Mouse (Mus musculus) heart, embryonic 15.5 days (tissue): ENCODE data around the gene Myadm. TPM values are rescaled to one million over a fixed set of nuclear protein-coding genes. Genes with fewer than 3 reads are reported as not detected.
"Not testable (repeated sequence)": the region's sequence is repeated elsewhere in the genome, so short reads cannot be mapped to it uniquely, and the experiment has no call there.

Experiments
- ATAC-seq: fragments of 200-750 bp; cut with Nextera tagmentation; replicated peaks from 2 replicates; pipeline ENCODE4 v1.8.0; 2017; ENCODE audit warnings: low read depth, moderate TSS enrichment; ENCODE audit not compliant: insufficient number of reproducible peaks, insufficient read depth, low FRiP score
- H3K27ac ChIP-seq: fragments of 300-500 bp; sonication (generic); 2 replicates; pipeline ENCODE4 v1.5.1; 2015; ENCODE audit warnings: mild to moderate bottlenecking, inconsistent platforms
- H3K27me3 ChIP-seq: fragments of 300-500 bp; sonication (generic); 2 replicates; pipeline ENCODE4 v1.6.1; 2015; ENCODE audit warnings: inconsistent platforms
- H3K36me3 ChIP-seq: fragments of 300-500 bp; sonication (generic); 2 replicates; pipeline ENCODE4 v1.6.1; 2015; ENCODE audit warnings: mild to moderate bottlenecking, inconsistent platforms
- H3K4me1 ChIP-seq: fragments of 300-500 bp; sonication (generic); replicated peaks from 2 replicates; pipeline ENCODE4 v1.6.1; 2015; ENCODE audit warnings: inconsistent platforms
- H3K4me2 ChIP-seq: fragments of 300-500 bp; sonication (generic); 2 replicates; pipeline ENCODE4 v1.6.1; 2015; ENCODE audit warnings: inconsistent platforms, mild to moderate bottlenecking, moderate library complexity
- H3K4me3 ChIP-seq: fragments of 300-500 bp; sonication (generic); 2 replicates; pipeline ENCODE4 v1.5.1; 2015; ENCODE audit warnings: mild to moderate bottlenecking, inconsistent platforms
- H3K9ac ChIP-seq: fragments of 300-500 bp; sonication (generic); 2 replicates; pipeline ENCODE4 v1.6.1; 2015; ENCODE audit warnings: mild to moderate bottlenecking, inconsistent platforms
- H3K9me3 ChIP-seq: fragments of 300-500 bp; sonication (generic); replicated peaks from 2 replicates; pipeline ENCODE4 v1.6.1; 2016; ENCODE audit warnings: inconsistent platforms
- WGBS: fragments of 180-500 bp; shearing (Covaris S2); methylation state at CpG from one replicate; pipeline ENCODE4 v1.1.7; 2015; ENCODE audit warnings: mixed read lengths; 5-methylcytosine and 5-hydroxymethylcytosine counted together
- polyA plus RNA-seq: library from polyadenylated mRNA; unstranded; fragments of >200 nt; fragmentation: Nextera tagmentation; extraction: Ambion mirVana; gene quantifications from 2 replicates; pipeline ENCODE4 v1.2.1, GENCODE M21; 2015

Gene Myadm
- polyA plus RNA-seq, 1 experiment from 2014 or later, result 182 TPM

GRCm38 (mm10) chr7:3291764-3292163, 2.9 kb downstream of the Myadm start:
- peaks cover 26% of the 10 kb centered on the region for H3K36me3 ChIP-seq
- peak overlapping the region; percentile 88 for H3K27ac ChIP-seq
- peak overlapping the region; percentile 71 for H3K9ac ChIP-seq
- H3K27me3 ChIP-seq, result no peaks in the 10 kb centered on the region
- 49% methylated on average over 3 of the region's 3 CpGs for WGBS
- H3K4me1 ChIP-seq, result peaks cover 49% of the 10 kb centered on the region
- peak overlapping the region; percentile 65 for H3K4me2 ChIP-seq
- ATAC-seq, result no peak
- peak overlapping the region; percentile 68 for H3K4me3 ChIP-seq
- H3K9me3 ChIP-seq, result no peaks in the 10 kb centered on the region

DNA sequence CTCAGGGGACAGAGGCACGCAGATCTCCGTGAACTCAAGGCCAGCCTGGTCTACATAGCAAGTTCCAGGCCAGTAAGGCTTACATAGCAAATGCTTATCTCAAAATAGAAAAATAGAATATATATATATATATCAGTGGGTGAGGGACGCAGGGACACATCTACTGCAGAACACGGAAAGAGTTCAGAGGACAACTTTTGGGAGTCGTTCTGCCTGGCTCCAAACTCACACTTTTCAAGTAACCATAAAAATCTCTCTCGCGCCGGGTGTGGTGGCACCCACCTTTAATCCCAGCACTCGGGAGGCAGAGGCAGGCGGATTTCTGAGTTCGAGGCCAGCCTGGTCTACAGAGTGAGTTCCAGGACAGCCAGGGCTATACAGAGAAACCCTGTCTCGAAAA, 3.4 kb downstream of the Myadm start:
- not testable (repeated sequence) for ATAC-seq, H3K27me3 ChIP-seq, H3K9me3 ChIP-seq
- Histone ChIP-seq H3K4me1 (peaks cover 54% of the 10 kb centered on the region), H3K27ac (peak overlapping the region; percentile 88), H3K4me2 (peak overlapping the region; percentile 65), H3K9ac (peak overlapping the region; percentile 71; the same call in 1 of the 2 replicates), H3K36me3 (peaks cover 31% of the 10 kb centered on the region), H3K4me3 (peak overlapping the region; percentile 68)
- WGBS, result 44% methylated on average over 12 of the region's 12 CpGs

GRCm38 (mm10) chr7:3292791-3293190, 3.9 kb downstream of the Myadm start:
- H3K4me1 ChIP-seq, result peaks cover 59% of the 10 kb centered on the region
- H3K27ac ChIP-seq, result peak overlapping the region; percentile 88
- no peaks in the 10 kb centered on the region for H3K27me3 ChIP-seq
- H3K4me3 ChIP-seq, result peak overlapping the region; percentile 68
- peak overlapping the region; percentile 65 for H3K4me2 ChIP-seq
- ATAC-seq, result peak; percentile 86
- WGBS, result 1% methylated on average over 14 of the region's 14 CpGs
- peaks cover 37% of the 10 kb centered on the region for H3K36me3 ChIP-seq
- H3K9me3 ChIP-seq, result no peaks in the 10 kb centered on the region
- peak overlapping the region; percentile 44 for H3K9ac ChIP-seq

- 0 out of 2 replicates have a peak overlapping the region, but pooled peaks have one; percentile 0 for H3K4me3 ChIP-seq
- H3K9me3 ChIP-seq, result no peaks in the 10 kb centered on the region
- H3K36me3 ChIP-seq, result peaks cover 45% of the 10 kb centered on the region
- H3K27ac ChIP-seq, result 0 out of 2 replicates have a peak overlapping the region, but pooled peaks have one; percentile 16
- peak overlapping the region; percentile 21 for H3K4me2 ChIP-seq
- H3K4me1 ChIP-seq, result peaks cover 77% of the 10 kb centered on the region
- no peak for ATAC-seq
- H3K27me3 ChIP-seq, result no peaks in the 10 kb centered on the region
- 72% methylated on average over 1 of the region's 1 CpGs for WGBS
- 0 out of 2 replicates have a peak overlapping the region, but pooled peaks have one; percentile 14 for H3K9ac ChIP-seq
Observed at GRCm38 (mm10) chr7:3294794-3295193, 5.9 kb downstream of the Myadm start.

DNA sequence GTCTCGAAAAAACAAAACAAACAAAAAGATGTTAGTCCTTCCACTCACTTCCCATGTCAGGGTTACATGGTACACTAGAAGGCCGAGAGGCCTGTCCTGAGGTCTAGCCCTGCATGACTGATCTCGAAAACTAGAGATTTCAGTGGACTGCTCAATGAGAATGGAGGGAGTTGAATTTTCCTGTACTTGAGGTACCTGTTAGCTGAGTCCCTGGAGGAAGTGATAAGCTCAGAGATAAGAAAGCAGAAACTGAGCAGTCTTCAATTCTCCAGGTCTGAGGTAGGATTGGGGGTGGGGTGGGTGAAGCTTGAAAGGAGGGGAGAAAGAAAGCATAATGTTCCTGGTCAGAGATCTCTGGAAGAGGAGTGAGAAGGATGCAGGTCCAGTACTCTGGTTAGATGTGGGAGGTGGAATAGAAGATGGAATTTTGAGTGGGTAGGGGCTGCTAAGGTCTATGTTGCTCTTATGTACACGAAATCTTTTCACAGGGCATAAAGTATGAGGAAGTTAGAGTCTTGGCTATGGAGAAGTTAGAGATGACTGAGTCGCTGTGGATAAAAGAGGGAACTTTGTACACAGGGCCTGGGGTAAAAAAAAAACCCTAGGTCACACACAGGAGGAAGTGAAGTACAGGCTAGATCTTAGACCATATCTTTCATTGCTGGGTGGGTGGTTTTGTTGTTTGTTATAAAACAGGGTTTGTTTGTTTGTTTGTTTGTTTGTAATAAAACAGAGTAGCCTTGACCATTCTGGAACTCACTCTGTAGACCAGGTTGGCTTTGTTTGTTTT, 6.6 kb downstream of the Myadm start:
- Histone ChIP-seq H3K9me3 (no peaks in the 10 kb centered on the region), H3K4me2 (peak overlapping the region; percentile 21), H3K27me3 (no peaks in the 10 kb centered on the region), H3K4me1 (peaks cover 81% of the 10 kb centered on the region), H3K4me3 (0 out of 2 replicates have a peak overlapping the region, but pooled peaks have one; percentile 0), H3K36me3 (peaks cover 47% of the 10 kb centered on the region), H3K27ac (0 out of 2 replicates have a peak overlapping the region, but pooled peaks have one; percentile 2), H3K9ac (0 out of 2 replicates have a peak overlapping the region, but pooled peaks have one; percentile 14)
- WGBS, result 71% methylated on average over 5 of the region's 5 CpGs
- ATAC-seq, result no peak

GRCm38 (mm10) chr7:3296711-3297110, 7.8 kb downstream of the Myadm start:
- no peak for ATAC-seq
- Histone ChIP-seq H3K9ac (no peak overlapping the region), H3K9me3 (no peaks in the 10 kb centered on the region), H3K36me3 (peaks cover 47% of the 10 kb centered on the region), H3K4me3 (no peak overlapping the region), H3K27ac (no peak overlapping the region), H3K4me1 (peaks cover 83% of the 10 kb centered on the region), H3K4me2 (peak overlapping the region; percentile 53), H3K27me3 (no peaks in the 10 kb centered on the region)
- 92% methylated on average over 16 of the region's 16 CpGs for WGBS

GRCm38 (mm10) chr7:3299941-3300617, 11.2 kb downstream of the Myadm start:
- H3K9me3 ChIP-seq, result no peaks in the 10 kb centered on the region
- no peak overlapping the region for H3K4me3 ChIP-seq
- H3K36me3 ChIP-seq, result peaks cover 36% of the 10 kb centered on the region
- H3K27me3 ChIP-seq, result peaks cover 16% of the 10 kb centered on the region
- H3K4me2 ChIP-seq, result 0 out of 2 replicates have a peak overlapping the region, but pooled peaks have one; percentile 15
- peaks cover 88% of the 10 kb centered on the region for H3K4me1 ChIP-seq
- no peak overlapping the region for H3K27ac ChIP-seq
- no peak overlapping the region for H3K9ac ChIP-seq
- ATAC-seq, result no peak
- WGBS, result 56% methylated on average over 7 of the region's 7 CpGs

DNA sequence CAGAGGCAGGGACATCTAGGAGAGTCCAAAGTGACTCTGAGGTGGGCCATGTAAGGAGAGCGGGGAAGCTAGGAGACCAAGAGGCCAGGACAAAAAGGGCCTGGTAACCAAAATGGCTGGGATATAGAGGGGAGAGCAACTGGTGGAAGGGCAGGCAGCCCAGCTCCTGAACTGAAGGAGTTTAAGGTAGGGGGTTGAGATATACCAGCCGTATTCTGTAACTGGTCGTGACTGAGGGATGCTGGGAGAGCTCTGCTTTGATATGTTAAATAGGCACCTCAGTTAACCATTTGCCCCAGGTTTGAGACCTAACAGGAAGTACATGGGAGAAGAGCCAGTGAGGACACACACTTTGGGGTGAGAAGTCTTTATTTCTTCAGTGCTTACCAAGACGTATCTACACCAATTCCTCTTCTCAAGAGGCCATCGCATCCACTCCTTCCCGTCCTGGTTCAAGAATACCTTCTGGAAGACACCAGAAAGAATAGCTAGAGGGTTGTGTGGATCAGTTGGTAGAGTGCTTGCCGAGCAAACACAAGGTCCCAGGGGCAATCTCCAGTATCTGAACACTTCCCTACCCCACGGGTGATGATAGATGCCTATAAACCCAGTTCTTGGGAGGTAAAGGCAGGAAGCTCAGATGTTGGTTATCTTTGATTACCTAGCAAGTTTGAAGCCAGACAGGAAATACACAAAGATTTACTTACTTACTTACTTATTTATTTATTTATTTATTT, 12.2 kb downstream of the Myadm start:
- peaks cover 26% of the 10 kb centered on the region for H3K27me3 ChIP-seq
- H3K27ac ChIP-seq, result no peak overlapping the region; the same call in 1 of the 2 replicates
- H3K36me3 ChIP-seq, result peaks cover 27% of the 10 kb centered on the region
- H3K9ac ChIP-seq, result no peak overlapping the region
- peaks cover 78% of the 10 kb centered on the region for H3K4me1 ChIP-seq
- 49% methylated on average over 8 of the region's 8 CpGs for WGBS
- ATAC-seq, result no peak
- H3K9me3 ChIP-seq, result no peaks in the 10 kb centered on the region
- no peak overlapping the region for H3K4me3 ChIP-seq
- peak overlapping the region; percentile 68; the same call in 1 of the 2 replicates for H3K4me2 ChIP-seq

- Histone ChIP-seq H3K27ac (peak overlapping the region; percentile 69), H3K9me3 (no peaks in the 10 kb centered on the region), H3K27me3 (peaks cover 30% of the 10 kb centered on the region), H3K36me3 (peaks cover 19% of the 10 kb centered on the region), H3K4me3 (peak overlapping the region; percentile 43), H3K9ac (peak overlapping the region; percentile 31), H3K4me1 (peaks cover 71% of the 10 kb centered on the region), H3K4me2 (peak overlapping the region; percentile 68)
- WGBS, result 3% methylated on average over 33 of the region's 33 CpGs
- ATAC-seq, result peak; percentile 70
Observed at GRCm38 (mm10) chr7:3301628-3302555, 13.0 kb downstream of the Myadm start.
